Mouse (Mus musculus) embryonic facial prominence, embryonic 15.5 days (tissue): ENCODE measurements at regions not wholly inside any gene's neighbourhood (a gene's known extent, or its start where the extent isn't known, plus 50 kb on each side); places are given as distances from the start of the nearest gene placed in this dataset.
A peak's percentile ranks its signal among the peaks of the same experiment; 100 is the strongest.

Experiments
- ATAC-seq: fragments of 200-750 bp; cut with Nextera tagmentation; 2 replicates; pipeline ENCODE4 v1.8.0; 2017; ENCODE audit warnings: low read depth, moderate TSS enrichment; ENCODE audit not compliant: insufficient number of reproducible peaks, low FRiP score, low TSS enrichment
- H3K27ac ChIP-seq: fragments of 300-500 bp; sonication (generic); replicated peaks from 2 replicates; pipeline ENCODE4 v1.5.1; 2015; ENCODE audit warnings: mild to moderate bottlenecking, inconsistent platforms
- H3K27me3 ChIP-seq: fragments of 300-500 bp; sonication (generic); 2 replicates; pipeline ENCODE4 v1.6.1; 2015; ENCODE audit warnings: inconsistent platforms
- H3K36me3 ChIP-seq: fragments of 300-500 bp; sonication (generic); 2 replicates; pipeline ENCODE4 v1.6.1; 2015; ENCODE audit warnings: mild to moderate bottlenecking, inconsistent platforms
- H3K4me1 ChIP-seq: fragments of 300-500 bp; sonication (generic); 2 replicates; pipeline ENCODE4 v1.6.1; 2015; ENCODE audit warnings: inconsistent platforms
- H3K4me2 ChIP-seq: fragments of 300-500 bp; sonication (generic); replicated peaks from 2 replicates; pipeline ENCODE4 v1.6.1; 2015; ENCODE audit warnings: mild to moderate bottlenecking, inconsistent platforms
- H3K4me3 ChIP-seq: fragments of 300-500 bp; sonication (generic); replicated peaks from 2 replicates; pipeline ENCODE4 v1.5.1; 2015; ENCODE audit warnings: mild to moderate bottlenecking, inconsistent platforms
- H3K9ac ChIP-seq: fragments of 300-500 bp; sonication (generic); 2 replicates; pipeline ENCODE4 v1.6.1; 2015; ENCODE audit warnings: inconsistent platforms
- H3K9me3 ChIP-seq: fragments of 300-500 bp; sonication (generic); replicated peaks from 2 replicates; pipeline ENCODE4 v1.6.1; 2016; ENCODE audit warnings: inconsistent platforms
- WGBS: fragments of 180-500 bp; shearing (Covaris S2); methylation state at CpG from one replicate; pipeline ENCODE4 v1.1.7; 2015; 5-methylcytosine and 5-hydroxymethylcytosine counted together

DNA sequence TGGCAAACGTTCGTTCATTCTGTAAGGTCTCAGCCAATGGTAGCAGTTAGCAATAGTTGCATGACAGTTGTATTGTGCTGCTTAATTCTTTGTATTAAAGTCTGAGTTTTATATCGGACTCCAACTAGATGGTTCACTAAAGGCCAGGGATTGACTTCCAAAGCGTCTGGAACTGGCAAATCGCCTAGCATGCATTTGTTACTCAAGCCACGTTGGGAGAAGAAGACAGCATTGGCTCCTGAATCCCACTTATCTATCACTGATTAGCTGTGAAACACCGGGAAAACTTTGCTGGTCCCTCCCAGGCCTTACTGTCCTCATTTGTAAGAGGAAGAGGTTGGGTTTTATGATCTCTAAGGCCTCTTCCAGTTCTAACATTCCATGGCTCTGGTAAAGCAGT is 124.8 kb upstream of the Igf1 start:
- Histone ChIP-seq H3K4me2 (no peak overlapping the region), H3K9me3 (no peaks in the 10 kb centered on the region), H3K4me3 (no peak overlapping the region), H3K27me3 (no peaks in the 10 kb centered on the region), H3K27ac (no peak overlapping the region), H3K9ac (no peak overlapping the region), H3K4me1 (no peaks in the 10 kb centered on the region), H3K36me3 (no peaks in the 10 kb centered on the region)
- ATAC-seq, result no peak
- 82% methylated on average over 7 of the region's 7 CpGs for WGBS

DNA sequence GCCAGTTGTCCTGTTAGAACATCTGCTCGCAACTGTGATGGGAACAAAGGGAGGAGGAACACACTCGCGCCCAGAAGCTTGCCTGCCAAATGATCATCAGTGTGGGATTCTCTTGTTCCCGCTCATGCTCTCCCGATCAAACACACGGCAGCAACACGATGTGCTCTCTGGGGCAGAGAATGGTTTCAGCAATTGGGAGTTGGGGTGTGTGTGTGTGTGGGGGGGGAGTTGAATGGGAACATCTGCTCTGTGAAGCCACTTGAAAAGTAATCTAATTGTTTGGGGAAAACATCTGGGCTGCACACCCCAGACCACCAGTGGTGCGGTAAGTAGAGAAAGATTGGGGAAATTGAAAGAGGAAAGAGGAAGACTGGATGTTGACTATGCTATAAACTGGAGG is 117.7 kb upstream of the Igf1 start:
- H3K9ac ChIP-seq, result no peak overlapping the region
- ATAC-seq, result no peak
- H3K4me1 ChIP-seq, result no peaks in the 10 kb centered on the region
- H3K4me3 ChIP-seq, result no peak overlapping the region
- WGBS, result 43% methylated on average over 8 of the region's 8 CpGs
- H3K36me3 ChIP-seq, result no peaks in the 10 kb centered on the region
- no peaks in the 10 kb centered on the region for H3K27me3 ChIP-seq
- H3K9me3 ChIP-seq, result no peaks in the 10 kb centered on the region
- no peak overlapping the region for H3K4me2 ChIP-seq
- peak overlapping the region; percentile 35; the same call in 1 of the 2 replicates for H3K27ac ChIP-seq

DNA sequence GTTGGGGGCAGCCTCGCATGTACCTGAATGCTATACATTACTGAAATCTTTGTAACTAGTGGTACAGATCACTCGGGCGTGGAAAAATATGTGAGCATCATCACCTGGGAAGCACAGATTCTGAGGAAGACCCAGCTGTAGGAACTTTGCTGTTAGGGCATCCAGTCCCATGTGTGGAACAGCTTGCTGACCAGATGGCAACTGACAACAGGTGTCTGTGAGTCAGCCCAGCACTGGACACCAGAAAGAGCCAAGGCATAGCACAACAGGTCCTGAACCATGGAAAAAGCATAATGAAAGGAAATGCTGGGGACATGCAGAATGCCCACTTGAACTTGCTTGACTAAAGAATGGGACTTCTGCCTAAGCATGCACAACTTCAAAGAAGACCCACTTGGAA is 115.3 kb upstream of the Igf1 start:
- Histone ChIP-seq H3K4me1 (no peaks in the 10 kb centered on the region), H3K27me3 (no peaks in the 10 kb centered on the region), H3K36me3 (no peaks in the 10 kb centered on the region), H3K9me3 (no peaks in the 10 kb centered on the region), H3K27ac (no peak overlapping the region), H3K4me2 (no peak overlapping the region), H3K4me3 (no peak overlapping the region), H3K9ac (no peak overlapping the region)
- 91% methylated on average over 3 of the region's 3 CpGs for WGBS
- no peak for ATAC-seq

DNA sequence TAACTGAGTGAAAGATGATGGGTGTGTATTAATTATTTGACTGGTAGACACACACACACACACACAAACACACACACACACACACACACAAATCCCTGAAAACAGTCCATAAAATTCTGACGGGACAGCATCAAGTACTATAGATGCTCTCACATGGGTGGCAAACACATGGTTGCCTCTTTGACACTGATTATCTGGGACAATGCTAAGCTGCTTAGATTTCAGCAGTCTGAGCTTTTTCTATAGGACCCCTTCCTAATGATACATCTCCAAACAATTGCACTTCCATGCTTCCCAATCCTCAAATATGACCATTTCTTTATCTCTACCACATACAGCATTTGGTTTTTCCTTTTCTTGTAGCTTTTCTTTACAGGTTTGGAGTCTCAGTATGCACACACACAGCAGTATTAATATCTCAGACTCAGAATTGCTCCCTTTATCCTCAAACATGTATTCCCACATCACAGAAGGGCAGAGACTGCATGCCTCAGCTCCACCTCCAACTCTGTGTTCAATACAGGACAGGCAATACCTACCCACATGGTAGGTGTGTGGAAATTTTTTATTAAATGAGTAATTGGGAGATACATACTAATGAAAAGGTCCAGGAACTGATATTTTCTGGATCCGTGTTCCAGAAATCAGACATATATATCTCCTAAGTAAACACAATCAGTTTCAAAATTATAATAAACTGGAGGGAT is 110.1 kb upstream of the Igf1 start:
- H3K4me2 ChIP-seq, result no peak overlapping the region
- no peak overlapping the region for H3K4me3 ChIP-seq
- H3K27ac ChIP-seq, result no peak overlapping the region
- no peak overlapping the region for H3K9ac ChIP-seq
- no peaks in the 10 kb centered on the region for H3K4me1 ChIP-seq
- H3K27me3 ChIP-seq, result no peaks in the 10 kb centered on the region
- no peak for ATAC-seq
- no peaks in the 10 kb centered on the region for H3K36me3 ChIP-seq
- no peaks in the 10 kb centered on the region for H3K9me3 ChIP-seq
- 81% methylated on average over 2 of the region's 2 CpGs for WGBS

DNA sequence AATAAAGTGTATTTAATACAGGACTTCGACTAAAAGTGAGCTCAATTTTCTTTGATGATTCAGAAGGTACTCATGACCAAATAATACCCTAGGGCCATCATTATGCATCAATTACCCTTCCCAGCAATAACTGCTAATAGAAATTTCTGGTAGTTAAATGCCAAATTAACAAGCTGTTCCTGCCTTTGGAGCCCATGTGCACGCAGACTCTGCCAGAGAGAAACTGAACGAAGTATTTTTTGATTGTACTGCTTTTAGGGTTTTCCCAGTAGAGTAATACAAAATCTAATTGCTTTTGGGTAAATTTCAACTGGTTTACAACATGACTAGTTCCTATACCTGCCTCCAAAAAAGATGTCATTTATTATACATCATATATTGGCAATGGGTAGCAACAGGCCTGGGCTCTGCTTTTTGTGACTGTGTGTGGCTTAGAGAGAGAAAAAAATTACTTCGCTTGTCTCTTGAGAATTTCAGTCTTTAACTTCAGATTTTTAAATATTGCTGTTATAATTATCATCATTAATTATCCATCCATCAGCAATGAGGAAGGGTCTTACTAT is 109.4 kb upstream of the Igf1 start:
- WGBS, result 73% methylated on average over 4 of the region's 4 CpGs
- no peaks in the 10 kb centered on the region for H3K27me3 ChIP-seq
- ATAC-seq, result no peak
- no peak overlapping the region for H3K9ac ChIP-seq
- H3K4me3 ChIP-seq, result no peak overlapping the region
- no peak overlapping the region for H3K4me2 ChIP-seq
- no peak overlapping the region for H3K27ac ChIP-seq
- no peaks in the 10 kb centered on the region for H3K9me3 ChIP-seq
- H3K4me1 ChIP-seq, result no peaks in the 10 kb centered on the region
- H3K36me3 ChIP-seq, result no peaks in the 10 kb centered on the region

DNA sequence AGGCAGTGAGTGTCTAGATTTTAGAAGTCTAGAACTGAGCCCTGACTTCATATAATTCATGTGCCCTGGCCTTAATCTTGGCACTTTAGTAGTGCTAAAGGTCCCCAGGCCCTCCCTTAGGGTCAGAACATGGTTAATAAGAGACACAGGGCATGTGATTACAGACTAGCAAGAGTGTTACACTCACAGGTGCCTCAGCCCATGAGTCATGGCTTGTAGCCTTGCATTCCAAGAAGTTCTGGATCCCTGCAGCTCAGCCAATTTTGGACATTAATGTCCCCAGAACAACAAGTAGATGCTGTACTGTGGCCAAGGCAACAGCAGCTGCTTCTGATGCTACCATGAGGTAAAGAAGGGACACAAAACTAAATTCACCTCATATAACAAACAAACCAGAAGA is 107.7 kb upstream of the Igf1 start:
- Histone ChIP-seq H3K27me3 (no peaks in the 10 kb centered on the region), H3K27ac (no peak overlapping the region), H3K4me2 (no peak overlapping the region), H3K4me3 (no peak overlapping the region), H3K9me3 (no peaks in the 10 kb centered on the region), H3K4me1 (no peaks in the 10 kb centered on the region), H3K9ac (no peak overlapping the region), H3K36me3 (no peaks in the 10 kb centered on the region)
- no peak for ATAC-seq

DNA sequence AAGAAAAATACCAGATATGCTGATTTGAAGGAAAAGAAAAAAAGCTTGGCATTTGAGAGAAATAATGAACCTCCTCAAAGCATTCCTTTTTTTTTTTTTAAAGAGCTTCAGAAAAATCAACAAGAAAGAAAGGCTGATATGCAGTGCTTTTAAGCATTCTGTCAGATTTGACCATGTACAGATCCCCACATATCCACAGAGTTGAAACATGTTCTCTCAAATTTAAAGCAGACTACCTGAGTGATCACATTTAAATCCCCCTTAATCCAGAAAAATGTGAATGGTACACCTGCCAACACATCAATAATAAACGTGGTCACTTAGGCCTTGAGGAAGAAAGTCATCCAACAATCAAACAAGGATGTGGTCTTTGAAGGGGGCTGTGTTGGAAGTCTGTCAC is 107.1 kb upstream of the Igf1 start:
- H3K27ac ChIP-seq, result no peak overlapping the region
- H3K9ac ChIP-seq, result no peak overlapping the region
- no peaks in the 10 kb centered on the region for H3K27me3 ChIP-seq
- no peak overlapping the region for H3K4me2 ChIP-seq
- no peaks in the 10 kb centered on the region for H3K36me3 ChIP-seq
- WGBS, result 25% methylated on average over 1 of the region's 1 CpGs
- no peak for ATAC-seq
- H3K9me3 ChIP-seq, result no peaks in the 10 kb centered on the region
- H3K4me3 ChIP-seq, result no peak overlapping the region
- H3K4me1 ChIP-seq, result no peaks in the 10 kb centered on the region

DNA sequence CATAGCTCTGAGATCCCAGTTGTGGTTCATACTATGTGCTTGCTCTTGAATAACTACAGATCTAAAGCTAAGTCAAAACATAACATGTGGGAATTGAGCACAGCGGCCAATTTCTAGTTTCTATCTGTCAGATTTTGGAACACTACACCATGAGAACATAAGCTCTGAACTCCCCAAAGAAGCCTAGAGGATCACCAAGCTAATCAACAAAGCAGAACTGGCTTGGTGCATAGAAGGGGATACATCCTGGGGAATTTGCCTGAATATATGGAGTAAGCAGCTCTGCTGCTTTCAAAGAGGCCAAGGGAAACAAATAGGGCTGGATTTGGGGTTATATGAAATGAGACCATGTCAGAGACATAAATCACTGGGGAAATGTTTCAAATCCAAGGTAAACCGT is 105.9 kb upstream of the Igf1 start:
- H3K4me2 ChIP-seq, result no peak overlapping the region
- peak; percentile 71; the same call in 1 of the 2 replicates for ATAC-seq
- H3K9me3 ChIP-seq, result no peaks in the 10 kb centered on the region
- H3K27ac ChIP-seq, result no peak overlapping the region
- no peak overlapping the region for H3K4me3 ChIP-seq
- H3K4me1 ChIP-seq, result no peaks in the 10 kb centered on the region
- H3K9ac ChIP-seq, result no peak overlapping the region
- no peaks in the 10 kb centered on the region for H3K36me3 ChIP-seq
- 65% methylated on average over 2 of the region's 2 CpGs for WGBS
- H3K27me3 ChIP-seq, result no peaks in the 10 kb centered on the region

DNA sequence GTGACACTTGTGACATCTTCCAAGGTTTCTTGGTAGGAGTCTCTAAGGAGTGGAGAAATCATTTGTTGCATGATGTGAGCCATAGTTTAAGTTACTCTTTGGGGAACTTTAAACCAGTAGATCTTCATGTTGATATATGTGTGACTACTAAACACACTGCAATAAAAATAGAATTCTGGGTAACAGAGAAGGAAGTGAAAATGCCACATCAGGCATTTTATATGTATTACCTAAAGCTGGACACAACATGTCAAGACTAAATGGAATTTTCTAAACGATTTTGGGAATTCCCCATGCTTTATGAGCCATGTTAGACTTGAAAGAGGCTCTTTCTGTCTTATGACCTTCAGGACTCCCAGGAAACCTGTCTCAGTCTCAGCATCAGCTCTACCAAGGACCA is 104.6 kb upstream of the Igf1 start:
- H3K27me3 ChIP-seq, result no peaks in the 10 kb centered on the region
- H3K9ac ChIP-seq, result no peak overlapping the region
- no peak overlapping the region for H3K4me3 ChIP-seq
- H3K4me2 ChIP-seq, result no peak overlapping the region
- H3K4me1 ChIP-seq, result no peaks in the 10 kb centered on the region
- no peaks in the 10 kb centered on the region for H3K36me3 ChIP-seq
- WGBS, result 32% methylated on average over 1 of the region's 1 CpGs
- no peak overlapping the region for H3K27ac ChIP-seq
- H3K9me3 ChIP-seq, result no peaks in the 10 kb centered on the region
- no peak for ATAC-seq

DNA sequence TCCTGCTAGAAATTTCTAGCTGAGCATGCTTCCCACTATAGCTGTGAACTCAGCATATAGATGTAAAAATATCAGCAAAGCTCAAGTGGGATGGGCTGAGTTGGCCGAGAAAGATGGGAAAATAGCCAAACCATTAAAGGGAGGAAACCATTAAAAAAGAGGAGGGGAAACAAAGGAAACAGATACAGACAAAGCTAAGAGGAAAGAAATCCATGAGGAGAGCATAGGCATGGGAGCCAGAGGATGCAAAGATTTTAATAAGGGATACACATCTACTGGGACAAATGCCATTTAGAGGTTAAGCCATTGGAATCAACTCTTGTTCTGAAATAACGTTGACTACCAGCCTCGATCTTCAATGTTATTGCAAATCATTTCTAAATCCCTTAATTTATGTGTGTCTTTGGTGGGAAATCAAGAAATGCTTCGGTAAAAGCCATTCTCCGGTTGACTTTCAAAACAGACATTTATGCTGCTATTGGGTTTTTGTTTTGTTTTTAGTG is 96.5 kb upstream of the Igf1 start:
- Histone ChIP-seq H3K9ac (no peak overlapping the region), H3K9me3 (no peaks in the 10 kb centered on the region), H3K4me3 (no peak overlapping the region), H3K4me2 (no peak overlapping the region), H3K27me3 (no peaks in the 10 kb centered on the region), H3K27ac (no peak overlapping the region), H3K36me3 (no peaks in the 10 kb centered on the region), H3K4me1 (no peaks in the 10 kb centered on the region)
- ATAC-seq, result no peak
- WGBS, result 69% methylated on average over 5 of the region's 5 CpGs

DNA sequence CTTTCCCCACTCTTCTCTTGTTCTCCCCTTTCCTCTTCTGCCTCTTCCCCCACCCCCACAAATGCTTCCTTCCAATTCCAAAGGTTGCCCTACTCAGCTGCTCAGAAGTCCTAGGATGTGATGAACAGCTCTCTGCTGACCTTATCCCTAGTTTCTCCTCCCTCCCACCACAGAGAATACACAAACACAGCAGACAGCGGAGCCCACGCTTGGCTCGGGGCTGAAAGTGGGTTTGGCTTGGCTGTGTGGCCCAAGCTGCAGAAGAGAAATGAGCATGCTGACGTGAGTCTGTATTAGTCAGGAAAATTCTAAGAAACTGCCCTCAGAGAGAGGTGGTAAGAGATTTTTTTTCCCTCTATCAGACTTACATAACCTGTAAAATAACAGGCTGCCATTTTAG is 70.5 kb upstream of the Igf1 start:
- Histone ChIP-seq H3K4me2 (no peak overlapping the region), H3K4me3 (no peak overlapping the region), H3K9me3 (no peaks in the 10 kb centered on the region), H3K36me3 (no peaks in the 10 kb centered on the region), H3K4me1 (no peaks in the 10 kb centered on the region), H3K9ac (no peak overlapping the region), H3K27ac (no peak overlapping the region), H3K27me3 (no peaks in the 10 kb centered on the region)
- WGBS, result 51% methylated on average over 4 of the region's 4 CpGs
- ATAC-seq, result no peak

DNA sequence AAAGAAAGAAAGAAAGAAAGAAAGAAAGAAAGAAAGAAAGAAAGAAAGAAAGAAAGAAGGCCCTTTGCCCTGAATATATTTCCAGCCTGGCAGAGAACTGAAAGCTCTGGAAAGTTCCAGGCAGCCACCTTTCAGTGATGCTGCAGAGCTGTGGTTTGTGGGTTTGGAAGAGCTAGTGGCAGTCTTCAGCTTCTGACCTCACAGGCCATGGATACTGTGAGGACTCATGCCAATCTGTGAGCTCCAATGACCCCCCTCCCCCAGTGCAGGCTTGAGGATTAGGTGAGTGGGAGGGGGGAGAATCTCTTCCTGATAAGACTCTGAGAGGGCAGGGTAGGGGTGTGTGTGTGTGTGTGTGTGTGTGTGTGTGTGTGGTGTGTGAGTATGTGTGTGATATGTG is 65.7 kb upstream of the Igf1 start:
- Histone ChIP-seq H3K27ac (no peak overlapping the region), H3K27me3 (no peaks in the 10 kb centered on the region), H3K36me3 (no peaks in the 10 kb centered on the region), H3K4me2 (no peak overlapping the region), H3K4me3 (no peak overlapping the region), H3K4me1 (no peaks in the 10 kb centered on the region), H3K9ac (no peak overlapping the region), H3K9me3 (no peaks in the 10 kb centered on the region)
- ATAC-seq, result no peak
